Mouse (Mus musculus) limb, embryonic 11.5 days (tissue): Measurements from ENCODE around the gene Ska3. TPM values are rescaled to one million over a fixed set of nuclear protein-coding genes. Genes with fewer than 3 reads are reported as not detected.

Source experiments
- ATAC-seq: fragments of 200-750 bp; cut with Nextera tagmentation; 2 replicates; pipeline ENCODE4 v1.8.0; 2017; ENCODE audit warnings: low read depth; ENCODE audit not compliant: insufficient number of reproducible peaks, low FRiP score, low TSS enrichment
- DNase-seq: peaks from one replicate; pipeline ENCODE4 v3.0.0-alpha.2; 2015; ENCODE audit warnings: low spot score
- H3K27ac ChIP-seq: fragments of 300-500 bp; sonication (generic); replicated peaks from 2 replicates; pipeline ENCODE4 v1.5.1; 2014; ENCODE audit warnings: low read depth, mild to moderate bottlenecking, low read length
- H3K27me3 ChIP-seq: fragments of 300-500 bp; sonication (generic); 2 replicates; pipeline ENCODE4 v1.6.1; 2014; ENCODE audit warnings: mild to moderate bottlenecking, low read length, mixed read lengths; ENCODE audit not compliant: control insufficient read depth, insufficient read depth
- H3K36me3 ChIP-seq: fragments of 300-500 bp; sonication (generic); 2 replicates; pipeline ENCODE4 v1.6.1; 2014; ENCODE audit warnings: mild to moderate bottlenecking, low read length, moderate library complexity, mixed read lengths; ENCODE audit not compliant: control insufficient read depth, insufficient read depth
- H3K4me1 ChIP-seq: fragments of 300-500 bp; sonication (generic); 2 replicates; pipeline ENCODE4 v1.6.1; 2014; ENCODE audit warnings: low read length, mixed read lengths; ENCODE audit not compliant: control insufficient read depth, insufficient read depth
- H3K4me2 ChIP-seq: fragments of 300-500 bp; sonication (generic); 2 replicates; pipeline ENCODE4 v1.6.1; 2014; ENCODE audit warnings: low read depth, mild to moderate bottlenecking, moderate library complexity; ENCODE audit not compliant: severe bottlenecking
- H3K4me3 ChIP-seq: fragments of 300-500 bp; sonication (generic); 2 replicates; pipeline ENCODE4 v1.5.1; 2014; ENCODE audit warnings: low read depth, low read length
- H3K9ac ChIP-seq: fragments of 300-500 bp; sonication (generic); 2 replicates; pipeline ENCODE4 v1.6.1; 2014; ENCODE audit warnings: mild to moderate bottlenecking, low read length
- H3K9me3 ChIP-seq: fragments of 300-500 bp; sonication (generic); 2 replicates; pipeline ENCODE4 v1.6.1; 2016; ENCODE audit warnings: low read length; ENCODE audit not compliant: control insufficient read depth
- WGBS: fragments of 180-500 bp; shearing (Covaris S2); extraction: QIAGEN DNeasy Blood & Tissue Kit; methylation state at CpG from one replicate; pipeline ENCODE4 v1.1.7; 2014; 5-methylcytosine and 5-hydroxymethylcytosine counted together
- polyA plus RNA-seq: library from polyadenylated mRNA; unstranded; fragments of >200 nt; fragmentation: Nextera tagmentation; extraction: Ambion mirVana; gene quantifications from 2 replicates; pipeline ENCODE4 v1.2.1, GENCODE M21; 2014

The Ska3 gene
- polyA plus RNA-seq, 1 experiment from 2014 or later: 59.1 TPM

- H3K9me3 ChIP-seq: no peaks in the 10 kb centered on the region
- no peak overlapping the region for H3K4me2 ChIP-seq
- no peaks in the 10 kb centered on the region for H3K4me1 ChIP-seq
- 98% methylated on average over 5 of the region's 5 CpGs for WGBS
- H3K36me3 ChIP-seq: peaks cover 25% of the 10 kb centered on the region
- no peaks in the 10 kb centered on the region for H3K27me3 ChIP-seq
- H3K9ac ChIP-seq: no peak overlapping the region
- no peak overlapping the region for H3K27ac ChIP-seq
- no peak overlapping the region for H3K4me3 ChIP-seq
- ATAC-seq (no peak), DNase-seq (no peak)
These were observed 14.1 kb downstream of the Ska3 start for GRCm38 (mm10) chr14:57811844-57812243.

GRCm38 (mm10) chr14:57810886-57811285, 15.1 kb downstream of the Ska3 start:
- DNase-seq (no peak), ATAC-seq (no peak)
- WGBS: 91% methylated on average over 2 of the region's 2 CpGs
- Histone ChIP-seq H3K9me3 (no peaks in the 10 kb centered on the region), H3K4me2 (no peak overlapping the region), H3K27ac (no peak overlapping the region), H3K27me3 (no peaks in the 10 kb centered on the region), H3K36me3 (peaks cover 28% of the 10 kb centered on the region), H3K4me3 (no peak overlapping the region), H3K9ac (no peak overlapping the region), H3K4me1 (no peaks in the 10 kb centered on the region)

- Histone ChIP-seq H3K9ac (no peak overlapping the region), H3K36me3 (peaks cover 21% of the 10 kb centered on the region), H3K27ac (no peak overlapping the region), H3K27me3 (no peaks in the 10 kb centered on the region), H3K4me3 (no peak overlapping the region), H3K4me1 (no peaks in the 10 kb centered on the region), H3K9me3 (no peaks in the 10 kb centered on the region), H3K4me2 (no peak overlapping the region)
- no peak for DNase-seq
- WGBS: 81% methylated on average over 5 of the region's 5 CpGs
- no peak for ATAC-seq
These were observed 17.4 kb downstream of the Ska3 start for GRCm38 (mm10) chr14:57808558-57808957.

- H3K27ac ChIP-seq: no peak overlapping the region
- no peaks in the 10 kb centered on the region for H3K9me3 ChIP-seq
- H3K36me3 ChIP-seq: peaks cover 13% of the 10 kb centered on the region; the same call in 1 of the 2 replicates
- H3K9ac ChIP-seq: no peak overlapping the region
- peaks cover 6% of the 10 kb centered on the region for H3K4me1 ChIP-seq
- ATAC-seq (no peak), DNase-seq (no peak)
- H3K4me3 ChIP-seq: no peak overlapping the region
- WGBS: 82% methylated on average over 4 of the region's 4 CpGs
- H3K27me3 ChIP-seq: no peaks in the 10 kb centered on the region
- H3K4me2 ChIP-seq: no peak overlapping the region
These were observed 22.3 kb downstream of the Ska3 start for GRCm38 (mm10) chr14:57803731-57804130.

- Histone ChIP-seq H3K27ac (peak within 1 kb of the TSS; percentile 59; the same call in 1 of the 2 replicates), H3K27me3 (no peaks in the 10 kb centered on the region)
- under 1% methylated on average over 97 of the region's 99 CpGs for WGBS
These were observed 27.7 kb downstream of the Ska3 start, which contains the start of gene Sap18 for GRCm38 (mm10) chr14:57797991-57798931. Gene Sap18, plus strand, starts transcription at chr14:57798180.

GRCm38 (mm10) chr14:57797551-57797950, 28.4 kb downstream of the Ska3 start:
- Histone ChIP-seq H3K4me2 (peak overlapping the region; percentile 53), H3K9ac (peak overlapping the region; percentile 45), H3K4me3 (peak overlapping the region; percentile 82), H3K27ac (no peak overlapping the region), H3K4me1 (peaks cover 6% of the 10 kb centered on the region), H3K27me3 (no peaks in the 10 kb centered on the region), H3K9me3 (no peaks in the 10 kb centered on the region), H3K36me3 (peaks cover 5% of the 10 kb centered on the region; the same call in 1 of the 2 replicates)
- WGBS: 15% methylated on average over 7 of the region's 7 CpGs
- DNase-seq (no peak), ATAC-seq (peak; percentile 51; the same call in 1 of the 2 replicates)

More at GRCm38 (mm10) chr14:57797991-57798931, 27.7 kb downstream of the Ska3 start, which contains the start of gene Sap18:
- Histone ChIP-seq H3K36me3 (peaks cover 9% of the 10 kb centered on the region; the same call in 1 of the 2 replicates), H3K9me3 (no peaks in the 10 kb centered on the region), H3K9ac (peak within 1 kb of the TSS; percentile 81), H3K4me3 (peak within 1 kb of the TSS; percentile 82), H3K4me2 (peak within 1 kb of the TSS; percentile 80), H3K4me1 (peaks cover 6% of the 10 kb centered on the region)
- DNase-seq (peak; percentile 99), ATAC-seq (peak; percentile 94)

- ATAC-seq: no peak
- no peak for DNase-seq
- no peak overlapping the region for H3K4me2 ChIP-seq
- no peaks in the 10 kb centered on the region for H3K9me3 ChIP-seq
- WGBS: 87% methylated on average over 4 of the region's 4 CpGs
- no peak overlapping the region for H3K9ac ChIP-seq
- no peak overlapping the region for H3K4me3 ChIP-seq
- H3K27ac ChIP-seq: no peak overlapping the region
- H3K36me3 ChIP-seq: no peaks in the 10 kb centered on the region
- no peaks in the 10 kb centered on the region for H3K4me1 ChIP-seq
- H3K27me3 ChIP-seq: no peaks in the 10 kb centered on the region
These were observed 34.8 kb downstream of the Ska3 start for GRCm38 (mm10) chr14:57791171-57791570.

GRCm38 (mm10) chr14:57789759-57790158, 36.2 kb downstream of the Ska3 start:
- Histone ChIP-seq H3K4me2 (no peak overlapping the region), H3K9ac (no peak overlapping the region), H3K9me3 (no peaks in the 10 kb centered on the region), H3K4me1 (no peaks in the 10 kb centered on the region), H3K27ac (no peak overlapping the region), H3K4me3 (no peak overlapping the region), H3K36me3 (no peaks in the 10 kb centered on the region), H3K27me3 (no peaks in the 10 kb centered on the region)
- ATAC-seq: no peak
- DNase-seq: no peak
- WGBS: 88% methylated on average over 9 of the region's 9 CpGs
